Mouse (Mus musculus) thymus, postnatal 25 days (tissue): ENCODE data around the gene Atcay.
"Not testable (repeated sequence)": the region's sequence is repeated elsewhere in the genome, so short reads cannot be mapped to it uniquely, and the experiment has no call there.

Experiments
- DNase-seq: peaks from one replicate; pipeline ENCODE4 v3.0.0; 2022

Gene Atcay

DNA sequence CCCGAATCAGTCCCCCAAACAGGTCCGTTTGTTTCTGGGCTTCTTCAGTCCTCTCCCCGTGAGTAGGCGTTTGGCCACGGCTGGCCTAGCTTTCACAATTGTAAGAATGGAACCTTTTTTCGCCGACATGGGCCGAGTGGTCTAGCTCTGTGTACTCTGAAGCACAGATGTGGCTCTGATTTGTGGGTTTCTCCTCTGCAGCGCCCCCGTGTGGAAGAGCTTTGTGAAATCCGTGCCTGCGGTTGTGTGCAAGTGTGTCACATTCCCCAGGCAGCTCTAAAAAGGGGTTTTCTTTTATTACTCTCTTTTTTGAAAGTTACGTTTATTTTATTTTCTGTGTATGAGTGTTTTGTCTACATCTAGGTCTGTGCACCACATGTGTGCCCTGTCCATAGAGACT is 10.2 kb upstream of the Atcay start:
- peak; percentile 78 for DNase-seq

DNA sequence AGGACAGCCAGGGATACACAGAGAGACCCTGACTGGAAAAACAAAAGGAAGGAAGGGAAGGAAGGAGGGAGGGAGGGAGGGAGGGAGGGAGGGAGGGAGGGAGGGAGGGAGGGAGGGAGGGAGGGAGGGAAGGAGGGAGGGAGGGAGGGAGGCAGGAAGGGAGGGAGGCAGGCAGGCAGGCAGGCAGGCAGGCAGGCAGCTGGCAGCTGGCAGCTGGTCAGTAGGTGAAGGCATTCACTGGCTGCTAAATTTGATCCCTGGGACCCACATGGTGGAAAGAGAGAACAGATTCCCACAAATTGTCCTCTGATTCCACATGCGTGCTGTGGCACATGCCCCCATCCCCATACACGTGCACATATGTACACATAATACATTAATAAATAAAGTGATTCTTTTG is 8.0 kb upstream of the Atcay start:
- no peak for DNase-seq

DNA sequence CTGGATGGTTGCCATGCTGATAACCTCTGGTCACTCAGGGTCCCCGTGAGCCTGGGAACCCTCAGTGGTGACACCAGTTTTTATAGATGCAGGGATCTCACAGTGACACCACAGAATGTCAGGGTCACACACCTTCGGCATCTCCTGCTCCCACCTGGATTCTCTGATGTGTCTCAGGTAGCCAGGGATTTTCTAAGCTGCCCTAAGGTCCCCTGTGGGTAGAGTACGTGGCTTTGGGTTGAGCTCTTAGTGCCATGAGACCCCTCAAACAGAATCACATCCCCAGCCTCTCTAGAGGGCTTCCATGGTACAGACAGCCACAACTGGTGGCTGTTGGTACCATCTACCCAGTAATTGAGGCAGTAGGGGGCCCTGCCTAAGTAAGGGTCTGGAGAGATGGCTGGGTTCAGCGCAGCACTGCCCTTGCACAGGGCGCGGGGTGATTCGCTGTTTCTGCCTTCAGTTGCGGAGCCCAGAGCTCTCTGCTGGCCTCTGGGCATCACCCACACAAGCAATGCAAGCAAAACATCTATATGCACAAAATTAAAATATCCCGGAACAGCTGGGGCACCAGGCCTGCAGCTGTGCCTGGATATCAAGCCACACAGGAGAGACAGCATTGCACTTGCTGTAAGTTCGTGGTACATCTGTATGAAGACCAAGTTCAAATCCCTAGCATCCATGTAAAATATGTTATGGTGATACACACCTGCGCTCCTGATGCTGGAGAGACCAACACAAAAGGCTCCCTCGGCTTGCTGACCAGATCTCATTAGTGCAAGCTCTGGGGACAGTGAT is 6.0 kb upstream of the Atcay start:
- DNase-seq, result no peak

DNA sequence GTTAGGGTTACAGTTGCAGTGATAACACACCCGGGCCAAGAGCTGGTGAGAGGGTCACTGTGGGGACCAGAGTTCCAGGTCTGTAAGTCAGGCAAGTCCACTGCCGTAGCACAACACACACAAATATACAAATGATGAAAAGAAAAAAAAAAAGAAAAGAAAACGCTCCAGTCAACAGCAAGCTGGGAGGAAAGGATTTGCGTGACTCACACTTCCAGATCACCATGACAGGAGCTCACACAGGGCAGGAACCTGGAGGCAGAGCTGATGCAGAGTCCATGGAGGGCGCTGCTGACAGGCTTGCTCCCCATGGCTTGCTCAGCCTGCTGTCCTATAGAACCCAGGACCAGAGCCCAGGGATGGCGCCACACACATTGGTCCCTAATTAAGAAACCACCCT is 3.6 kb upstream of the Atcay start:
- DNase-seq, result no peak

DNA sequence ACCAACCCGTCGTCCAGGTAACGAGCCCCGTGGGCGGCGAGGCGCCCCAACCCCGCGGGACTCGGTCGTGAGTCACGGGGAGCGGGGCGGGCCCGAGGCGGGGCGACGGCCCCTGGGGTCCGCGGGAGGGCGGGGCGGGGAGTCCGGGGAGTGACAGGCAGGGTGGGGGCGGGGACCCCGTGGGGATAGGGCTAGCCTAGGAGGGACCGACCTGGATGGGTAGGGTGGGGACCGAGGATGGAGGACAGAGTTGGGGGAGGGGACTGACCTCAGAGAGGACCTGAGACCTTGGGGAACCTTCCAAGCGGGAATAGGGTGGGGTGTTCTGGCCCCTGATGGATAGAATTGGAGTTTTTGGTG is 2.6 kb upstream of the Atcay start:
- no peak for DNase-seq

DNA sequence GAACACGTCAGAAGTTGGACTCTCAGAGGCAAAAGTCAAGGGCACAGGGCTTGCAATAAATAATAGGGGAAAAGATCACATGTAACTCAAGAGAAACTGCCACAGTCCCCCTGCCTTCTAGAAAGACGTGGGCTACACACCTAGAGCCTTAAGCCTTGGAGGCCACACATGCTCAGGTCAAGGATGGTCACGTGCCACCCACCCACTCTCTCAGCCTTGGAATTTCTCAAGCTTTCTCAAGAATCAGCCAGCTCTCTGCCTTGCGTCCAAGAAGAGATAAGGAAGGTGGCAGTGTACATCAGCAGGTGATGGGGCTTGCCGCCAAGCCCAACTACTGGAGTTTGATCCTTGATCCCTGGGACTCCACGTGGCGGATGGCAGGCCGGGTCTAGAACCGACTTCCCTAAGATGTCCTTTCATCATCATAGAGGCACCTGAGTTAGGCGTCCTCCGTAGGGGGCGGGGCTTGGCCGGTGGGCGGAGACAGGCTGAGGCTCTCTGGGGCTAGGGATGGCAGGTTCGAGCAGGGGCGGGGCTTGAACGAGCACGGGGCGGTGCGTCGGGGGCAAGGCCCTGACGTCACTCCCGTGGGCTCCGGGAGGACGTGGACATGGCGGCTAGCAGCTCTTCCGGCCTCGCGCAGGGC is 2.1 kb upstream of the Atcay start, which contains the start of gene Zfr2:
TSS of gene Zfr2 (plus strand) at position 576 of the 646 bp plus-strand sequence.
- peak; percentile 93 for DNase-seq

DNA sequence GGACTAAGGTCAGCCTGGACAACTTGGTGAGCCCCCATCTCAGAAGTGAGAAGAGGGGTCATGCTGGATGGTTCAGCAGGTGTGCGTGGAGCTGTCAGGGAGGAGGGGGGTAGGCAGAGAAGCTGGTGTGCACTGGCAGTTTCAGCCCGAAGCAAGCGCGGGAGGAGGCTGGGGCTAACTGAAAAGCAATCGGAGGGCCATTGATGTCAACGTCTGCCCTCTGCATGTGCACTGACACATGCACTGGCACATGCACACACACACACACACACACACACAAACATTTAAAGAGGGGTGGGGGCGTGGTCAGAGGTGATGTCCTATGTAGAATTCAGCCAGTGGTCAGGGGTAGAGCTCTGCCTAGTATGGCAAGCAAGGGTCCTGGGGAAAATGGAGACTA is 803 bp upstream of the Atcay start:
- no peak for DNase-seq

DNA sequence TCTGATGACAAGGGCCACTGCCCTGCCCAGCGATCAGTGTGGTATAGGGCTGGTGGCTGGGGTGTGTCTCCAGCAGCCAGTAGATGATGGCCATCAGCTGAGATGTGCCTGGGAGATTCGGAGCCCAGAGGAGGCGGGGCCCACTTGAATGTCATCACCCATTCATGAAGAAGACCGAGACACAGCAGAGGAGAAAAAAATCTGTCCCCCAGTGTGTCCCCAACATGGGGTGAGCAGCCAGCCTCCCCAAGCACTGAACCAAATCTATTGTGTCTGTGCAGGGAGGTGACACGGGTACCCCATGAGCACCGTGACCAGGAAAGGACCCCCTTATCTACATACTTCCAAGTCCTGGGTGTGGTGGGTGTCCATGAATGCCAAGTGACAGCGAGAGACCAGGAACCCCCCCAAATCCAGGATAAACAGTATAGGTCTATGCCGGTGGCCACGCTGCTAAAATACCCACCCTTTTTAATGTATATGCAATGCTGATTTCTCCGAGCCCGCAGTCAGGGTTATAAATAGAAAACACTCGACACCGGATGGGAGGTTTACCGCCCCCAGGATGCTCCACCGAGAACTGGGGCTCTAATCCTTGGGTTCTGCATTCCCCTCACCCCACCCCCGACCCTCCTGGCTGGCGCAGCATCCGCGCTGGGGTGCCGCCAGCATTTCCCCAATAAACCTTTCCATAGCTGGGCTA is 747 bp downstream of the Atcay start:
- no peak for DNase-seq

DNA sequence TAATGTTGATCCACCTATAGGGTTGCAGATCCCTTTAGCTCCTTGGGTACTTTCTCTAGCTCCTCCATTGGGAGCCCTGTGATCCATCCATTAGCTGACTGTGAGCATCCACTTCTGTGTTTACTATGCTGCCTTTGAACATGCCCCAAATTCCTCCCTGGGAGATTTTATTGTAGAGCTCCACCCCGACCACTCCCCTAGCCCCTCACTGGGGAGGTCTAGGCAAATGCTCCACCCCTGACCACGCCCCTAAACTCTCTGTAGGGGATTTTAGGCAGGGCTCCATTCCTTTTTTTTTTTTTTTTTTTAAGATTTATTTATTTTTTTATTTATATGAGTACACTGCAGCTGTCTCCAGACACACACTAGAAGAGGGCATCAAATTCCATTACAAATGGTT is 6.9 kb downstream of the Atcay start:
- DNase-seq, result not testable (repeated sequence)

DNA sequence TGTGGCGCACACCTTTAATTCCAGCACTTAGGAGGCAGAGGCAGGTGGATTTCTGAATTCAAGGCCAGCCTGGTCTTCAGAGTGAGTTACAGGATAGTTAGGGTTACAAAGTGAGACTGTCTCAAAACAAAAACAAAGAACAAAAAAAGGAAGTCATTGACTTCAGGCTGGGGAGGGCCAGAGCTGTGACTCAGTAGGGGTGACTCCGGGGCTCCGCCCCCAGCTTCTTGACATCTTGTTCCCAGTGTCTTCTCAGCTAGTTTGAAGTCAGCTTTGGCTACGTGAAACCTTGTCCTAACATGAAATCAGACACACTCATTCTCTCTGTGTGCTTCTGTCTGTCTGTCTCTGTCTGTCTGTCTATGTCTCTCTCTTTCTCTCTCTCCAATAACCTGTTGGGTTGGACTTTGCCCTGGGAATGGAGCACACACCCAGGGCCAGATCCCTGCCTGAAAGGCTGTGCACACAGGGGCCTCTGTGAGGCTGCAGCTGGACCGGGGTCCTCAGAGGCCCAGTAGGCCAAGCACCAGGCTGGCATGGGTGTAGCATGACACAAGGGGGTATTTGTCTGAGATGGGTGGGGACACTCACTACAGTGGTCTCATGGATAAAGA is 9.1 kb downstream of the Atcay start:
- no peak for DNase-seq

DNA sequence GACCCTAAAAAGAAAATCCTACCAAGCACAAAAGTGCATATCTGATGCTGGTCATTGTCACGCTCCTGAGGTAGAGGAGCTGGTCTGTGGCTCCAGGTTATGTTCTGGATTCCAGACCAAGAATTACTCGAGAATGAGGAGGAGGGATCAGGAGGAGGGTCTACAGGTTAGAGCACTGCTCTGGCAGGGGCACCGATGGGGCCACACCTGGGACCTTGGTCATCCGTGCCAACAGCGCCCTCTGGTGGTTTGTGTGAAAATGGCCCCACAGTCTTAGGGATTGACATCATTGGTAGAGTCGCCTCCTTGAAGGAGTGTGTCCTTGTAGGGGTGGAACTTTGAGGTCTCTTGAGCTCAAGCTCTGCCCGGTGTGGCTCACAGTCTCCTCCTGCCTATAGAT is 12.7 kb downstream of the Atcay start:
- DNase-seq, result peak; percentile 81

DNA sequence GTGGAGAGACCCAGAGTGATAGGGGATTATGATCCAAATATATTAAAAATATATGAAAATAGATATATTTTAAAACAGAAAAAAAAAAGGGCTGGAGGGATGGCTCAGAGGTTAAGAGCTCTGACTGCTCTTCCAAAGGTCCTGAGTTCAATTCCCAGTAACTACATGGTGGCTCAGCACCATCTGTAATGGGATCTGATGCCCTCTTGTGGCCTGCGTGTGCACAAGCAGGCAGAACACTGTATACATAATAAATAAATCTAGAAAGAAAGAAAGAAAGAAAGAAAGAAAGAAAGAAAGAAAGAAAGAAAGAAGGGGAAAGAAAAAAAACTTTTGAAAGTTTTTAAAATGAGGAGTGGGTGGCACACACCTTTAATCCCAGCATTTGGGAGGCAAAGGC is 13.4 kb downstream of the Atcay start:
- DNase-seq, result peak; percentile 45

DNA sequence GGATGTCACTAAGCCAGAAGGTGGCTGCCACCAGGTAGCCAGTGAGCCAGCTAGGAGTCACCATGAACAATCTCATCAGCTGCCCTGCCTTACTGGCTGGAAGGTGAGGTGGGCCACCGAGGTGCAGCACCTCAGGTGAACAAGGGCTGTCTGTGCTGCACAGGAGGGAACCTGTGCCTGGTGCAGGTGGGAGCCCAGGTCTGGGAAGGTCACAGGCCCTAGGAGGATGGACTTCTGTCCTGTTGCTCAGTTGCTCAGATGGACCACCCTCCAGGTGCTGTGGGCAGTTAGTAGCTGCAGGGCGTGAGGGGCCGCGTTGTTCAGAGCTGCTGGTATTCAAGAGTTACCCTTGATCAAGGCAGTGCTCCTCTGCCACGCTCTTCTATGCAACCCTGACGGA is 13.8 kb downstream of the Atcay start:
- no peak for DNase-seq

DNA sequence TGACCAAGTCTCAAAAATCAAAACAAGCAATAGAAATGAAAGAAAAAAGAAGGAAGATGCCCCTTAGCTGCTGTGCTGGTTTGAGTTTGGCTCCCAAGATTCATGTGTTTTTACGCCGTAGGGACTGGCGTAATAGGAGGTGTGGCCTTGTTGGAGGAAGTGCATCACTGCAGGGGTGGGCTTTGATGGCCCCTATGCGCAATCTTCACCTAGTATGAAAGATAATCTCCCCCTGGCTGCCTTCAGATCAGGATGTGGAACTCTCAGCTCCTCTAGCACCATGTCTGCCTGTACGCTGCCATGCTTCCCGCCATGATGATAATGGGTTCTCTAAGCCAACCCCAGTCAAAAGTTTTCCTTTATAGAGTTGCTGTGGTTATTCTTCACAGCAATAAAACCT is 14.4 kb downstream of the Atcay start:
- DNase-seq, result no peak

DNA sequence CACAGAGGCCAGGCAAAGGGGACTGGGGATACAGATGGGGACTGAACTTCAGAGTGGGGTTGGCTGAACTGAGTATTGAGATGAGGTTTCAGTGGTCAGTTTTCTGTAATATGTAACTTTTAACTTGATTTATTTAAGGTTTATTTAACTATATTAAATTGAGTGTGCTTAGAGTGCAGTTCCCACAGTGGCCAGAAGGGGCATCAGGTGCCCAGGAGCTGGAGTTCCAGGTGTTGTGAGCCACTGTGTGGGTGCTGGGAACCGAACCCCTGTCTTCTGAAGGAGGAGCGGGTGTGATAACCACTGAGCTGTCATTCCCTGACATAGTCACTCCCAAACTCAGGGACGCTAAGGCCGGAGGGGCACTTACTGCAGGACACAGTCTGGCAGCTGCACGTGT is 20.5 kb downstream of the Atcay start:
- DNase-seq, result no peak

DNA sequence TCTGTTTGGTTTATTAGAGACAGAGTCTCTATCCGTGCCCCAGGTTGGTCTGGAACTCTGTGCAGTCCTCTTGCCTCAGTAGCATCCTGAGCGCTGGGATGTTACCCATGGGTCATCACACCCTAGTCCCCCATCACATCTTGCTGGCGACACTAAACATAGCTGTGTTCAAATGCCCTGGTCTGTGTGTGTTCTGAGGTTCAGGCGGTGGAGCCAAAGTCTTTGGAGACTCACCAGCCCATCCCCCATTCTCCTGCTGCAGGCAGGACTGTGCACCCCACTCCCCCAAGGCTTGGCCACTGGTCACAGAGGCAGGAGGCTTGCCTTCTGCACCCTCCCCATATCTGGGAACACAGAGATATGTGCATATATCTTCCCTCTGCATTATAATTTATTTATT is 26.5 kb downstream of the Atcay start:
- no peak for DNase-seq

DNA sequence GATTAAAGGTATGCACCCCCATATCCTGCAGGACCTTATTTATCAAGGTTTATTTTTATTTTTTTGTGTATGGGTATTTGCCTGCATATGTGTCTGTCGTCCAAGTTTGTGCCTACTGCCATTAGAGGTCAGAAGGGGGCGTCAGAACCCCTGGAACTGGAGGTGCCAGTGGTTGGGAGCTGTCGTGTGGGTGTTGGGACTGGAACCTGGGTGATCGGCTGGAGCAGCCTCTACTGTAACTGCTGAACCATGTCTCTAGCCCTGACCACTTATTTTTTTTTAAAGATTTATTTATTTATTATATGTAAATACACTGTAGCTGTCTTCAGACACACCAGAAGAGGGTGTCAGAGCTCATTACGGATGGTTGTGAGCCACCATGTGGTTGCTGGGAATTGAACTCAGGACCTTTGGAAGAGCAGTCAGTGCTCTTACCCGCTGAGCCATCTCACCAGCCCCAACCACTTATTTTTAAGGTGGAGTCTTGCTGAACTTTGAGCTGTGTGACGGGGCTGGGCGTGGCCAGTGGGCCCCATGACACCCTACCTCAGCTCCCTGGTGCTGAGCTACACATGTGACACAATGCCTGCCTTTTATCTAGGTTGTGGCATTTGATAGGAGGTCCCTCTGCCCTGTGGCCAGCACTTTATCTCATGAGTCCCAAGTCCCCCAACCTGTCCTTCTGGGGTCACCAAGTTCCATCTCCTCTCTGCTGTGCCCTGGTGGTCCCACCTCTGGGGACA is 27.5 kb downstream of the Atcay start:
- DNase-seq, result no peak

DNA sequence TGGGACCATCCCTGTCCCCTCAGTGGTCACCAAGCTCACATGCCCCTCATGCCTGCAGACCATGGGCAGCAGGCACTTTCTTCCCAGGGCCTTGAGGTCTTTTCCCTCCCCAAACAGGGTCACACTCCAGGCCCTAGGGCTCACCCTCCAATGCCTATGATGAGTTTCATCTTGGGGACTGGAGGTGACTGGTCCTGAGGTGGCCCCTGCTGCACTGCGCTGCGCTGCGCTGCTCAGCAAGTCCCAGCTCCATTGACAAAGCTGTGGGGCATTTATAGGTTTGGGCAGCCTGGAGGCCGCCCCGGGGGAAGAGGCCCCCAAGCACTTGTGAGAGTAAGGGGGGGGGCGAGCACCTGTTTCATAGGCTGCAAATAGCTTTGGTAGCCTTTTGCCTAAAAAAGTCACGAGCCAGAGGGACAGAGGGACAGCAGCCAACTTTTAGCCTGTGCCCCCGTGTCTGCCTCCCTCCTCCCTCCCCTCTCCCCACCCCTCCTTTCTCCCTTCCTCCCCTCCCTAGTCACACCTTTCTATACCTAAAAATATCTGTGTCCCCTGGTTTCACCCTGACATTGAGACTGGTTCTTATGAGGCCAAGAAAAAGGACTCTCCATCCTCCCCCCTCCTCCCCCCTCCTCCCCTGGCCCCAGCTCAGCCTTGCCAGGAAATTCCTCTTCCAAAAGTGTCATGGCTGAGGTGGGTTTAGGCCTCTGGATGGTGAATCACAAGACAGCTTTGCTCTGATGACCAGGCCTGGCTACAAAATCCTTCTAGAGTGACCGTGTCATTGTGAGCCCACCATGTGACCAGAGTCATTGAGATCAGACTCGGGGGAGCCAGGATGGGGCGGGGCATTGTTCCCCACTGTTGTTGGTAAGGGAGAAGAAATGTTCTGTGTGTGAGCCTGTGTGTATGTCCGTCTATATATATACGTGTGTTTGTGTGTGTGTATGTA is 28.6 kb downstream of the Atcay start, which contains the start of gene Nmrk2:
TSS of gene Nmrk2 (minus strand) at position 245 of the 952 bp plus-strand sequence.
- no peak for DNase-seq

DNA sequence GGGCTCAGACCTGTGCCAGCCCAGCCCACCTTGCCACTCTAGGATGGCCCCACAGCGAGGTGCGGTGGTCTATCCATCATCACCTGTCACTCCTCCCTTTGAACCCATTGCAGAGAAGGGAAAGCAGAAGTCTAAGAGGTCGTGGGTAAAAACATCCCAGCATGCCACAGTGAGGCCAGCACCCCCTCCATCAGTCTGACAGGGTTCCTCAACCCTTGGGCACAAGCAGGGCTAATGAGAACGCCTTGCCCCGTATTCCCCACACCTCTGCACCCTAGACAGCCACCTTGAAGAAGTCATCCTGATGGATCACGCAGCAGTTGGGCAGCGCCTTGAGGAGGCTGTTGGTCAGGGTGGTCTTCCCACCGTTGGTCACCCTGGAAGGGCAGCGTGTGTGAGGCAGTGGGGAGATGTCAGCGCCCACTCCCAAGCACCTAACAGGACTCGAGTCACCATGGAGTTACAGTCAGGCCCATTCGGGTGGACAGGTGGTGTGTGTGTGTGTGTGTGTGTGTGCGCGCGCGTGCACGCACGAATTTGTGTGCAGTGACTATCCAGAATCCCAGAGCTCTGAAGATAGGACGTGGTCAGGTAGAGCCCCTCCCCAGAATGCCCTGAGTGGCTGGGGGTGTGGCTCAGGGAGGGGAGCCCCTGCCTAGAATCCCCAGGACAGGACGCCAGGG is 29.9 kb downstream of the Atcay start:
- no peak for DNase-seq

DNA sequence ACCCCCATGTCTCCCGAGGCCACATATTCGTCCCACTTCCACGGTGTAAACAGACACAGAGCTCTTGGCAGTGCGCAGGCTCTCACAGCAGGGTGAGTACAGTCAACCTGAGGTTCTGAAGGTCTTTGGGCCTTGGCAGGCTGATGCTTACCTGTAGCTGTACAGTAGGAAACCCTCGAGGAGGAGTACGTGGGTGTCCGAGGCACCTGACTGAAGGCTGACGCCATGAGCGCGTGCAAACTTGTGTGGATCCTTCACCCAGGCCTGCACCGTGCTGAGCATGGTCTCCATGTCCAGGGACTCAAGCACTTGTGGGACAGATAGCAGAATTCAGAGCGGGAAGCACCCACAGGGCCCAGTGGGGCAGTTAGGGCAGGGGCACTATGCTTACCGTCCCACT is 30.5 kb downstream of the Atcay start:
- DNase-seq, result no peak

DNA sequence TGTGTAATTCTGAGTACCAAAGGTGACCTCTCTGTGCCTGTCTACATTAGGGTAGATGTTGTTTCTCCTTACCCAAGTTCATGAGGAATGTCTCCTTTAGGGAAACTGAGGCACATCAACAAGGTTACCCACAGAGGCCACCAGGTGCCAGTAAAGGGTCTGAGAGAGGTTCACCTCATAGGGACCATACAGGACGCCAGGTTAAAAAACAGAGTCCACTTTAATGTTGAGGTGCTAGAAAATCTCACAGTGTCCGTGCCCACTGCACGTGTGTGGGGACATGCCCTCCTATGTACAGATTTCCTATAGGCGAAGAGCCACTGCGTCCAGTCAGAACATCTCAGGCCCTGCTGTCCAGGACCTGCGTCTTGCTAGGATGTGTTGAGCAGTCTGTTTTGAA is 31.6 kb downstream of the Atcay start:
- DNase-seq, result no peak
